Mouse (Mus musculus): ENCODE results near the gene Kank3.
"Not testable (repeated sequence)": the region's sequence is repeated elsewhere in the genome, so short reads cannot be mapped to it uniquely, and the experiment has no call there.

Kank3 gene

DNA sequence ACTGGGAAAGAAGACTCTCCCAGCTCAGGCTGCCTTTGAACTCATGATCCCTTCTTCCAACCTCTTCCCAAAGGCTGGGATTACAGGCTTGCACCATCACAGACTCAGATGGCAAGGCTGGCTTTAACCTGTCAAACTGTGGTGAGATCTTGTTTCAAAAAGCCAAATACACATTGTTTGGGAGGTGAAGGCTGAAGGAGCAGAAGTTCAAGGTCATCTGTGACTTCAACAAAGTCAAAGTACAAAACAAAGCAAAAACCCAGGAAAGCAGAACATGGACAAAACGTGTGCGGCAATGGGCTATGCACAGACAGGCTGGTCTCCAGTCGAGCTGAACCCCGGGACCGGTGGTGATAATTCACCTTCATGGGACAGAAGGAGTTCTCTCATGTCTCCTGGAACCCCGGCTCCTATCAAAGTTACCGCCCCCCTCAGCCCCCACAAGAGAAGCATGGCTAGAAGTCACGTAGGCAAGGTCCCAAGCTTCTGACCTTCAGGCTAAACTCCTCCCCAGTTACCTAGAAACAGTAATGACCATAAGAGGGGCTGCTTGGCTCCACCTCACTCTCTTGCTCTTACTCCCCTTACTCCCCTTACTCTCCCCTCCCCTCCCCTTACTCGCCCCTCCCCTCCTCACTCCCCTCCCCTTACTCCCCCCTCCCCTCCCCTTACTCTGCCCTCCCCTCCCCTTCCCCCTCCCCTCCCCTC, 3.0 kb upstream of the Kank3 start:
- DNase-seq (ENCODE audit: low read depth) = no peak

DNA sequence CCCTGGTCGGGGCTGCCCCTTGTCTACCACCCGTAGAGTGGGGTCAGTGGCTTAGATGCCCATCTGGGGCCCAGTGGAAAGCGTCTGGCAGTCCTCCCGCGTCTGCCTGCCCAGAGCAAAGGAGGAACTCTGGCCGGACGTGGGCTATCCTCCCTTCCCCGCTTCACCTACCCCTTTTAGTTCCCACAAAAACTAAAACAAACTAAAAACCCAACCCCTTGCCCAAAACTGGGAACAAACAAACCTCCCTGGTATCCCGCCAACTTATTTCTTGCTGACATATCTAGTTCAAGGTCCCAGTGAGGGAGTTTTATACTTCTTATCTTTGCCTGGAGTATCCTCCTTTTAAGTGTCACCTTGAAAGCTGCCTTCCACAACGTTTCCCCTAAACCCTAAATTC, 2.1 kb upstream of the Kank3 start:
- no peak for DNase-seq (ENCODE audit: low read depth)

DNA sequence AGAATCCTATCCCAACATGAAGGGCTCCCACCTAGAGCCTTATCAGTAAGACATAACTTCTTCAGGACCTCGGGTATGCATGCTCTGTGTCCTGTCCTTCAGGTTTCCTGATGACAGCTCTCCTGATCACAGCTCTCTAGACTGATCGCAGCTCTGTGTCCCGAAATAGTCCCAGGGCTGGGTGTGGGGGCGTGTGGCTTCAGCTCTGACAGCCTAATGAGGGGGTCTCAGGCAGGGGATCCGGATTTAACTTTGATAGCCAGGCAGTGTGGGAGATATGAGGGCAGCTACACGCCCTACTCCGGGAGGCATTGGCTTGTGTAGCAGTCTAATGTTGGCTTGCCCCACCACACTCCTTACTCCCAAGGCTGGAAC, 810 bp downstream of the Kank3 start:
- no peak for DNase-seq (ENCODE audit: low read depth)

DNA sequence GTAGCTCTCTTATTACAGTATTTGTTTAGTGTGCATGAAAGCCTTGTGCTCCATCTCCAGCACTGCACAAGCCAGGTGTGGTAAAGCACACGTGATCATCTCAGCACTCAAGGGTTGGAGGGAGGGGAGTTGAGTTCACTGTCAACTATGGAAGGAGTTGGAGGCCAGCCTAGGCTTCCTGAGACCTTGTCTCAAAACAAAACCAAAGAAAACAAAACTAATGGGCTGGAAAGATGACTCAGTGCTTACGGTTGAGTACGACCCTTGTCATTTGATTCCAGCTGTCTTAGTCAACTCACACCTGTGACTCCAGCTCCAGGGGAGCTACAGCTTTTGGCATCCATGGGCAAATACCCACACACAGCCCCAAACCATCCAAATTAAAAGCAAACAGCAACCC, 2.2 kb downstream of the Kank3 start:
- no peak for DNase-seq (ENCODE audit: low read depth)

DNA sequence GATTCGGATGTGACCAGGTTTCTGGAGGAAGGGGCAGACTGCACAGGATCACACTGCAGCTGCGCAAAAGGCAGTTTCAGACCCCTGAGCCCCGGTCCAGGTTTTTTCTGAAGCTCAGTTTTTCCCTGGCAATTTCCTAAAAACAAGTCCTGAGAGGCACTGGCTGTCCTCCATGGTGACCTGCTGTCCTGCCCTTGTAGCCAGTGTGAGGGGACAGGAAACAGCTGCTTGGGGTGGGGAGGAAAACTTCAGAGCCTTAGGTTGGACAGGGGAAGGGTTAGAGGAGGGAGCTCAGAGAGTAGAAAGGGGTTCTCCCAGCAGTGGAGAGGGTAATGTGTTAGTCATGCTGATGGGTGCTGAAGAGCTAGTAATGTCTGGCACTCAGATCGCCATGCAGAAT, 2.7 kb downstream of the Kank3 start:
- DNase-seq (ENCODE audit: low read depth) = no peak

DNA sequence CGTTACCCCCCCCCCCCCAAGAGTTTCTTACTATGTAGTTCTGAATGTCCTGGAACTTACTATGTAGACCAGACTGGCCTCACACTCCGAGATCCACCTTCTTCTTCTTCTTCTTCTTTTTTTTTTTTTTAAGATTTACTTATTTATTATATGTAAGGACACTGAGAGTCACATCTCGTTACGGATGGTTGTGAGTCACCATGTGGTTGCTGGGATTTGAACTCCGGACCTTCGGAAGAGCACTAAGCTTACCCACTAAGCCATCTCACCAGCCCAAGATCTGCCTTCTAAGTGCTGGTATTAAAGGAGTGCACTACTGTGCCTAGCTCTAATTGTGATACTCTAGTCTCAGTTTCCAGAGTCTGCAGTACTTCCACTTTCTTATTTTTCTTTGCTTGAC, 5.1 kb downstream of the Kank3 start:
- no peak for DNase-seq (ENCODE audit: low read depth)

DNA sequence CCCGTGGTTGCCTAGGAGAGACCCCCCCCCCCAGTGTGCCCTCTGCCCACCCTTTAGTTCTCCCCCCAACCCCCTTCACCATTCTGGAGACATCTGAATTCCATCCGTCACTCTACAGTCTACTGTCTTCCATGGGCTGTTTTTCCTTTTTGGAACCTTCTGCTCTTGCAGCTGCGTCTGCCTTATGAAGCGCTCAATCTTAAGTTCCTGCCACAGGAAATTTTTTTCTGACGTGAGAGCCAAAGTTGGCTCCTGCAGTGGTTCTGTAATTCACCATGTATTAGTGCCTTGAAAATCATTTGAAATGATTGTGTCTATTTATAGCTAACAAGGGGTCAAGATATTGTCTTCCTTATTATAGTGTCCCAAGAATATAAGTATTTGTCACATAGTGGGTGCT, 6.3 kb downstream of the Kank3 start:
- no peak for DNase-seq (ENCODE audit: low read depth)

DNA sequence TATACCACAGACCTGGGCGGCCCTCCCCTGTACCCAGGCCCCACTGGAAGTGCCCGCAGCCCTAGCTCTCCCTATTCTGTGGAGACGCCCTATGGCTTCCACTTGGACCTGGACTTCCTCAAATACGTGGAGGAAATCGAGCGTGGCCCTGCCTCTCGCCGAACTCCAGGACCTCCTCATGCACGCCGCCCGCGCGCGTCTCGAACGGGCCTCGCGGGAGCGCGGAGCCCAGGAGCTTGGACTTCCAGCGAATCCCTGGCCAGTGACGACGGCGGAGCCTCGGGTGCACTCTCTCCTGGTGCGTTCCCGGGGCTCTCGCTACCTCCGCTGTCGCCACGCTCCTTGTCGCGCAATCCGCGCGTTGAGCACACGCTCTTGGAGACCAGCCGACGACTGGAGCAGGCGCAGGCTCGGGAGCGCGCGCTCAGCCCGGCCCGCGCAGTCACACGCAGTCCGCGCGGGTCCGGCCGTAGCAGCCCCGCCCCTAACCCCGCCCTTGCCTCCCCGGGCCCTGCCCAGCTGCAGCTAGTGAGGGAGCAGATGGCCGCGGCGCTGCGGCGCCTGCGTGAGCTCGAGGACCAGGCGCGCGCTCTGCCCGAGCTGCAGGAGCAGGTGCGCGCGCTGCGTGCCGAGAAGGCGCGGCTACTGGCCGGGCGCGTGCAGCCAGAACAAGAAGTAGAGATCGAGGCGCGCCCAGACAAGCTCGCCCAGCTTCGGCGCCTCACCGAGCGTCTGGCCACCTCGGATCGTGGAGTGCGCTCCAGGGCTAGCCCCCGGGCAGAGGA, 7.1 kb downstream of the Kank3 start:
- DNase-seq (ENCODE audit: low read depth) = peak; percentile 92

DNA sequence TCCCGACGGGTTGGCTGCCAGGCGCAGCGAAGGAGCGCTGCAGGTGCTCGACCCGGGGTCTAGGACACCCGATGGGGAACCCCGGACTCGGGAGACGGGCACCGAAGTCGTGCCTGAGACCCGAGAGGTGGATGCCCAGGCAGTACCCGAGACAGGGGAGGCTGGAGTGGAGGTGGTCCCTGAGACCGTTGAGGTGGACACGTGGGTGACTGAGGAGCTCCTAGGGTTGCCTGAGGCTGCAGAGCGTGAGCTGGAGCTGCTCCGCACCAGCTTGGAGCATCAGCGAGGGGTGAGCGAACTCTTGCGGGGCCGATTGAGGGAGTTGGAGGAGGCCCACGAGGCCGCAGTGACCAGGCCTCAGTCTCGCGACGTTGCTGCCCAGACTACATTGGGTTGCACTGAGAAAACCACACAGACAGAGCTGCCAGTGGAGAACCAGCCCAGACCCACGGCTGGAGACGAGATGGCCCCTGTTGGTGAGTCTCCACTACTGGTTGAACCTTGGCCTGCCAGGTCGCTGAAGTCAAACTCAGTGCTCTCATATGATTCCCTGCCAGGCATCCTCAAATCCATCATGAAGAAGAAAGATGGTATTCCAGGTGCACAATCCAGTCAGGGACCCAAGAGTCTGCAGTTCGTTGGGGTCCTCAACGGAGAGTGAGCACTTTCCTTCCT, 7.8 kb downstream of the Kank3 start:
- no peak for DNase-seq (ENCODE audit: low read depth)

DNA sequence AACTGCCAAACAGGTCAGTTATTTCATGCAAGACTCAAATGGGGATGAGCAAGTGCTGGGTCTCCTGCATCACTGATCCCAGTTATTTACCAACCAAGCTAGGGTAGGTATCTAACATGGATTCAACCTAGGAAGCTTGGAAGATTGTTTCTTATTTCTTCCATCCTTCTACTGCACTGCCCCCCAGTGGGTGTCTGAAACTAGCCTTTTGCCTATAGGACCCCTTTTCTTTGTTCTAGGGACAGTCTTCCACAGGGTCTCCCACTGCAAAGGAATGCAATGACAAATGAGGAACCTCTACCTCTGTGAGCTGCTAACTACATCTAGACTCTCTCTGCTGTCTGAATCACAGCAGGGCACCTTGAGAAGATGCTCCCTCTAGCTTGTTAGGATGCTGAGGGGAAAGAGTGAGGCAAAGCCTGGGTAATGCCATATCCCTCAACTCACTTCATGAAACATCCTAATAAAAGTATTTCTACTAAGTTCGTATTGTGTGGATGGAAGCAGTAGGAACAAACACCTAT, 12.2 kb downstream of the Kank3 start:
- no peak for DNase-seq (ENCODE audit: low read depth)

DNA sequence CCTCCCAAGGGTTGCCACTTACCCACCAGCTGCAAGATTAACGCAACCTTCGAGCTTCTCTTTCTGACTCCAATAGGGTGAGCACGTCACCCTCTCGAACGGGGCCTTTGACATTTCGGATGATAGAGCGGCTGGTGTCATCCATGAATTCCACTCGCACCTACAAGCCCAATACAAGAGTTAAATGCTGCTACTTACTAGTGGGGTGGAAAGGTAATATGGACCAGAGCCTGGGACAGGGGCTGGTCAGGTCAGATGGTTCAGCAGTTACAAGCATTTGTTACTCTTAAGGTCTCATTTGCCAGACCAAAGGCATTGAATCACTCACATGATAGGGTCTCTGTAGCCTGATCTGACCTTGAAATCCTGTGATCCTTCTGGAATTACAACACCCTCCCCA, 12.9 kb downstream of the Kank3 start:
- DNase-seq (ENCODE audit: low read depth) = not testable (repeated sequence)

DNA sequence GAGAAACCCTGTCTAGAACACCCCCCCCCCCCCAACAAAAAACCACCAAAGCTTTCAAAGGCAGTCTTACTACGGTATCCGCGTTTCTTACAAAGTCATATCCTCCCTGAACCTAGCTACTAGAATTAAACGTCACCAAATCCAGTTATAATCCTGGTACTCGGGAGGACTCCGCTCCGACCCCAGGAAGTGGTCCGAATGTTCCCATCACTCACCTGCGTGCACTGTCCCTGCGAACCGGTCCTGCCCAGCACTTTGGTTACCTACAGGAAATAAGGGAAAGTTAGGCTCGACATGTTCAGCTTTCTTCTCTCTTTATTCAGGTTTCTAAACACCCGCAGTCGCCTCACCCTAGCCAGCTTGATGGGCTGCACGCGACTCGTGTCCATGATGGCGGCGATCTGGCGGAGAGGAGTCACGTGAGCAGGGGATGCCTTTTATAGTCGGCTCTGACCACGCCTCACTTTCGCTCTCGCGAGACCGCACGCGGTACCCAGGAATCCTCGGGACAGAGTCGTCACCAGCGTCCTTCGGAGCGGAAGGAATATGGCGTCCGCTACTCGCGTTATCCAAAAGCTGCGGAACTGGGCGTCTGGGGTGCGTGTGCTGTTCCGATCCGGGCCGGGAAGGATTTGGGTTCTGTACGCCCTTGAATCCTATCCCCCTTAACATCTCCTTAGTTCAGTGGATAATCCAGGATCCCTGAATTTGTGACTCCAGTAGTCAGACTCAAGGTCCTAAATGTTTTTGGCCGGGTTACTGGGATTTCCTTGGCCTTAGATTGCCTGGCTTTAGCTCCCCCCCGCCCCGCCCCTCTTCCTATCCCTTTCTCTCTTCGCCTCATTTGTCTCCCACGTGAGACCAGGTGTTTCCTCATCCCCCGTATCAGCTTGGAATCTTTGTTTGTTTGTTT, 14.0 kb downstream of the Kank3 start, which contains the start of the genes Rps28 and Ndufa7:
Rps28 (minus strand) TSS at position 479 of the 913 bp plus-strand sequence.
Ndufa7 (plus strand) TSS at position 489 of the 913 bp plus-strand sequence.
- peak; percentile 99 for DNase-seq (ENCODE audit: low read depth)

DNA sequence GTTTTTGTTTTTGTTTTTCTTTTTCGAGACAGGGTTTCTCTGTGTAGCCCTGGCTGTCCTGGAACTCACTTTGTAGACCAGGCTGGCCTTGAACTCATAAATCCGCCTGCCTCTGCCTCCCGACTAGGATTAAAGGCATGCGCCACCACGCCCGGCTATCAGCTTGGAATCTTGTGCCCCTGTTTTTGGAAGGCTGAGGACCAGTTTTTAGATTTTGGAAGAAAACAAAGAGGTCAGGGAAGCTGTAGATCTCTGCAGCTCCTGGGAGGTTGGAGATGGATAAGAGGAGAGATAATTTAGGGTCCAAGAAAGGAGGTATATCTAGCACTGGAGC, 14.6 kb downstream of the Kank3 start:
- DNase-seq (ENCODE audit: low read depth) = not testable (repeated sequence)

DNA sequence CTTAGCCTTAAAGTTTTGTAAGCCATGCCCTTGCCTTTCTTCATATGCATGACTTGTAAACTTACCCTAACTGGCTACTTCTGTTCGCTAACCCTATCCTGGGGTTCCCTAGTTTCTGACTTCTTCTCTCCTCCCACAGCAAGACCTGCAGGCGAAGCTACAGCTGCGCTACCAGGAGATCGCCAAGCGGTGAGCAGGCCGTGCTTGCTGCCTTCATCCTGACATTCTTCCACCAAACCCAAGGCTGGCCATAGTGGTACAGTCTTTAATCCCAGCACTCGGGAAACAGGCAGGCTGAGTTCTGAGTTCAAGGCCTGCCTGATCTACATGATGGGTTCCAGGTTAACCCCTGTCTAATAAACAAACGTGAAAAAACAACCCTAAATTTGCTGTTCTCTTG, 15.1 kb downstream of the Kank3 start:
- DNase-seq (ENCODE audit: low read depth) = no peak

DNA sequence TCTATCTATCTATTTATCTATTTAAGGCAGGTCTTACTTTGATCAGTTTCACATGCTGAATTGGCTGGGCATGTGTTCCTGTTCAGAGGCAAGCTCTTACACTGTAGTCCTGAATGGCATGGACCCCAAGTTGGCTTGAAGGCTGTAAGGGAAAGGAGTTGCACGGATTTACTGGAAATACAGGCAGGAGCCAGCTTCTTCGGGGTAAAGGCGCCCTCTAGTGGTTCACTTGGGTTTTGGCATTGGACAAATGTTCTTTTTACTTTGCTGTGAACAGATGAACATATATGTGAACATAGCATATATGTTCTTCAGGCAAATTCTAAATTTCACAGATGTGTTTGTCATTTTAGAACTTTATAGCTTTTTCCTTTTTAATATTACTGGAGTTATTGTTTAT, 16.5 kb downstream of the Kank3 start:
- DNase-seq (ENCODE audit: low read depth) = peak; percentile 88

DNA sequence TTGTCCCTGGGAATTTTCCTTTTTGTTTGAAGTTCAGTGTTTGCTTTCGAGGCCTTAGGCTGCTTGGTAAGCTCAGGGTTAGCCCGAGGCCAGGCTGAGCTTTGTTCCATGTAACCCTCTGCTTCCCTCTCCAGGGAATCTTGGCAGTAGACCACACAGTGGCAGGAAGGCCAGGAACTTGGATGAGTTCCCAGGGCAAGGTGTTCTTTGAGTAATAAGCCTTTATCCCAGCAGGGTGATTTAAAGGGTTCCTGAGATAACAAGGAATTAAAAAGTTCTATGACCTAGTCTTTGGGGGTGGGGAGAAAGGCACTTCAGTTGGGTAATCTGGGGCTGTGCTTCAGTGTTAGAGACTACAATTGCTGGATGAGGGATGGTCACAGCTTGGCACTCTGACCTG, 18.6 kb downstream of the Kank3 start:
- DNase-seq (ENCODE audit: low read depth) = no peak

DNA sequence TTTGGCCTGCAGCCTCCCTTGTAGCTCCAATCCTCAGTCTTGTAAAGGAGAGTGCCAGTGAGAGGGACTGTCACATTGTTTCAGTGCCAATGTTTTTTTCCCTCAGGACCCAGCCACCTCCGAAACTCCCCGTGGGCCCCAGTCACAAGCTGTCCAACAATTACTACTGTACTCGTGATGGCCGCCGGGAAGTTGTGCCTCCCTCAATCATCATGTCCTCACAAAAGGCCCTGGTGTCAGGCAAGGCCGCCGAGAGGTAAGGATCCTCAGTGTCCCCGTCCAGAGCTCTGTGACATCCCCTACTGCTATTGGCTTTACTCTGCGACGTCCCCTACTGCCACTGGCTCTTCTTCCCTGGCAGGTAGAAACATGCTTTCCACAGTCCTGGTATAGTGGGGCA, 19.2 kb downstream of the Kank3 start:
- no peak for DNase-seq (ENCODE audit: low read depth)

DNA sequence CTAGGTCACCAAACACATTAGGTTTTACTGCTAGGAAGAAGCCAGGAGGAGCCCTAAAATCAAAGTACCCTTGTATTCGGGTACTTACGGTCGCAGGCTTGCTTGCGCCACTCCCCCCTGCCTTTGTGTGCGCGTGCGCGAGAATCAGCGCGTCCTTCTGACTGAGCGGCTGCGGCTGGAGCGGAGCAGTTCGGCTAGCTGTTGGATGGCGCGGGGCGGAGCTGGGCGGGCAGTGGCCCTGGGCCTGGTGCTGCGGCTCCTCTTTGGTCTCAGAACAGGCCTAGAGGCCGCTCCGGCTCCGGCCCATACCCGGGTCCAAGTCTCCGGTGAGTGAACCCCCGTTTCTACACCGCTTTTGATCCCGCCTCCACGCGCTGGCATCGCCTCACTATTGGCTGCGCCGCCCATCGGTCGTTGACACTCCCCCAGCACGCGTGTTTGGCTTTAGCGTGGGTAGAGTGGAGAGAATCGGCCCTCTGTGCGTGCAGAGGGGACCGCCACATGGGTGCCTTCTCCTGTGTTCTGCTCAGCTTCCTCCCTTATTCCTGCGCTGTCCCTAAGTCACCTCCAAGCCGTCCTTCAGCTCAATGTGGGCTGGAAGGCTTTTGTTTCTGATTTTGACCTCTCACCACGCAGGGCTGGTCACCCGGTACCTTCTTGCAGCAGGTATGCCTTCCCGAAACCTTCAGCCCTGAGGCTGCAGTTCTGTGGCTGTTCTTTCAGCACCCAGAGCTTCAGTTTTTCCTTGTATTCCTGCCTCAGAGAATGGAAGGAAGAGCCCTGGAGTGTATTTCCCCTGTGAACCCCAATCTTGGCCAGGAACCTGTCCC, 32.9 kb downstream of the Kank3 start, which contains the start of gene Cd320:
Cd320 (plus strand) TSS at position 126 of the 830 bp plus-strand sequence.
- peak; percentile 96 for DNase-seq (ENCODE audit: low read depth)

DNA sequence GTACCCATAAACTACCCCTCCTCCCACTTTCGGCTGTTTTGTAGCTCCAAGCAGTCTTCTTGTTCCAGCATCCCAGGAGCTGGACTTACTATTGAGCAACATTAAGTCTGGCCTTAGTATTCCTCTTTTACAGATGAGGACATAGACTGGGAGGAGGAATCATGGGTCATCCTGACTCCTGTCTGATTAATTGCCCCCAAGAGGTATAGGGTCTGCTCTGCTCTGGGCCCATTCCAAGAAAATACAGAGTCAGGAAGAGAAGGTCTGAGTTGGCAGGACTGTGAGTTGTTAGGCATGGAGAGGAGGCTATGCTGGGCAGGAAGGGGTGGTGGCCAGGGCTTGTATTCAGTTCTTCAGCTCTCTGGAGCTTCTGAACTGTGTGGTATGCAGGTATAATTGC, 33.9 kb downstream of the Kank3 start:
- no peak for DNase-seq (ENCODE audit: low read depth)

DNA sequence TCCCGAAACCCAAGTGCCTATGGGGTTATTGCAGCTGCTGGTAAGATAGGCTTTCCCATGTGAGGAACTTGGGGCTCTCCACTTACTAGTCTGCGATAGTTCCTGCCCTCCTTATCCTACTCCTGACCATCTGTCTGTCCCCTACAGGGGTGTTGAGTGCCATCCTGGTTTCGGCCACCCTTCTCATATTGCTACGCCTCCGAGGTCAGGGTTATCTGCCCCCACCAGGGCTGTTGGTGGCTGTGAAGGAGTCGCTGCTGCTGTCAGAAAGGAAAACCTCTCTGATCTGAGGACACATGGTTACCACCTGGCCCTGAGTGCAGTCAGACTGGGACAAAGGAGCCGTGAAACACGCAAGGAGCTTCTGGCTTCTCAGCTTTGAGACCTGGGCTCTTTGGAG, 37.8 kb downstream of the Kank3 start:
- DNase-seq (ENCODE audit: low read depth) = no peak

DNA sequence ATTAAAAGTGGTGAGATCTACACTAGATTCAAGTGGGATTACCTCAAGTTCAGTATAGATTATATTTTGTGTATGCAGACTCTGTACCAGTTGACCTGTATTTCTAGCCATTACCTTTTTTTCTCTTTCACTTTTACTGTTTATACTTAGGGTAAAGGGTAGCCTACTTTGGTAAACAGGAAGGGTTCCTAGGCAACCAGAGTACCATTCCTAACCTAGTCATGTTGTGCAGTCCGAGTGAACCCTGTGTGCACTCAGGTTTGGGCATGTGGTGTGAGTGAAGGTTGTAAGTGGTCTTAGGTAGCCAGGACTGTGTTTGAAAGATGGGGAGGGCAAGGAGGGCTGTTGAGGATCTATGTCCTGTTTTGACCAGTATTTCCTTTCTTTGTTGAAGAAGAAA, 41.0 kb downstream of the Kank3 start:
- DNase-seq (ENCODE audit: low read depth) = peak; percentile 78

Data from induced T-regulatory cell, adult 2 months (primary cell).